In the genomic region with DNA sequence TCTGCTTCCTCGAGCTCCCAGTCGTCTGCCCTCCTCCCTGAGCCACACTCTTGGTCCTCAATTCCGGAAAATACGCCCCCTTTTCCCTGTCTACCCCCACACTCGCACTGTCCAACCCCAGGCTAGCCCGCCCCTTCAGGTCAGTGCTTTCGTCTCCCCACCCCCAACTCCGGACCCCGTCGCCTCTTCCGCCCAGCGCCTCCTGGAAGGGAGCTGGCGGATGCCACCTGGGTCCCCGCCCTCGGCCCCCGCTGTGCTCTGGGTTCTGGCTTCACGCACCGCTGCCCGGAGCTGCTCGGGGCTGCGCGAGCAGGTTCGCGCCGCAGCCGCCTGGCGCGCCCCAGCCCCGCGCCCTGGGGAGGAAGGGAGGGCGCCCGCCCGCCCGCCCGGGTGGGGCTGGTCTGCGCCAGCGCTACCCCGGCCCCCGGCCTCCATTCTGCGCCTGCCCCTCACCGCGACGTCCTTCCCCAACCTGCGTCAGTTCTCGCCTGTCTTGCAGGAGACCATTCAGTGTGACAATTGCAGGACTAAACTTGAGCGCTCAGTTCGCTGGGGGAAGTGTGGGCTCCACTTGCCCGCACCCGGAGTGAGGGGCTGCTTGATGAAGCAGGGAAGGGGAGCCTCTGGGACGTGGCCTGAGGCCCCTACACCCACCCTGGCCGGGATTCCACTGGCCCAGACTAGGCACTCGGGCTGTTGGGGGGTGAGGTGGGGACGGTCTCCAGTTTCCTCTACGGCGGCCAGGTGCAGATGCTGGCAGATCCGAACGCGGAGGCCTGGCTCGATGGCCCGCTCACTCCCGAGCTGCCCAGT, we compare ENCODE assay signal across 8 mouse cellular contexts. TPM values are rescaled to one million over a fixed set of nuclear protein-coding genes. Genes with fewer than 3 reads are reported as not detected.
DNase-seq lines count a peak whose midpoint lies in the region; ATAC-seq and TF ChIP-seq lines count a peak whose summit lies in the region.

No protein-coding gene starts in this region.

- under 1% methylated on average over 61 of the region's 61 CpGs for WGBS in intestine, embryonic 15.5 days
- 2% methylated on average over 55 of the region's 61 CpGs for WGBS in liver, postnatal 0 days (ENCODE audit: insufficient replicate concordance)
- 1% methylated on average over 54 of the region's 61 CpGs for WGBS in neural tube, embryonic 11.5 days
- 1% methylated on average over 61 of the region's 61 CpGs for WGBS in thymus, adult 2 months

- H3K9me3 ChIP-seq in intestine, embryonic 15.5 days: no peaks in the 10 kb centered on the region
- H3K9me3 ChIP-seq in liver, postnatal 0 days (ENCODE audit: low read length): no peaks in the 10 kb centered on the region
- no peaks in the 10 kb centered on the region for H3K9me3 ChIP-seq in neural tube, embryonic 11.5 days (ENCODE audit: control insufficient read depth, low read length)

- TF ChIP-seq EP300 in liver, postnatal 0 days (IDR thresholded peaks at IDR 0.05; ENCODE audit: low read depth): no peak

- no peaks in the 10 kb centered on the region for H3K27me3 ChIP-seq in intestine, embryonic 15.5 days (replicated peaks)
- peaks cover 6% of the 10 kb centered on the region; the same call in 1 of the 2 replicates for H3K27me3 ChIP-seq in liver, postnatal 0 days (ENCODE audit: insufficient read depth, low read length)
- peaks cover 23% of the 10 kb centered on the region for H3K27me3 ChIP-seq in neural tube, embryonic 11.5 days (ENCODE audit: control insufficient read depth, insufficient read depth, low read length)
- no peaks in the 10 kb centered on the region; the same call in 1 of the 2 replicates for H3K27me3 ChIP-seq in thymus, adult 2 months (ENCODE audit: control insufficient read depth, insufficient read depth, low read length)

- H3K4me2 ChIP-seq in intestine, embryonic 15.5 days (replicated peaks): peak overlapping the region; percentile 95
- peak overlapping the region; percentile 92 for H3K4me2 ChIP-seq in liver, postnatal 0 days (ENCODE audit: low read depth, low read length)
- peak overlapping the region; percentile 97 for H3K4me2 ChIP-seq in neural tube, embryonic 11.5 days (ENCODE audit: low read depth)

- peak overlapping the region; percentile 75 for H3K9ac ChIP-seq in intestine, embryonic 15.5 days
- peak overlapping the region; percentile 71 for H3K9ac ChIP-seq in liver, postnatal 0 days (replicated peaks)
- H3K9ac ChIP-seq in neural tube, embryonic 11.5 days (ENCODE audit: low read length): peak overlapping the region; percentile 44

- intact Hi-C loops in left cerebral cortex, postnatal 36 days (cut with DNase I): no loop called here

- ATAC-seq in intestine, embryonic 15.5 days: peak; percentile 39
- ATAC-seq in liver, postnatal 0 days: peak; percentile 18
- ATAC-seq in neural tube, embryonic 11.5 days (ENCODE audit: insufficient read depth, low FRiP score, low TSS enrichment): peak; percentile 36

- peaks cover 31% of the 10 kb centered on the region for H3K4me1 ChIP-seq in intestine, embryonic 15.5 days (replicated peaks)
- peaks cover 23% of the 10 kb centered on the region for H3K4me1 ChIP-seq in liver, postnatal 0 days (ENCODE audit: insufficient read depth)
- peaks cover 18% of the 10 kb centered on the region for H3K4me1 ChIP-seq in neural tube, embryonic 11.5 days (ENCODE audit: control insufficient read depth, insufficient read depth, low read length)
- H3K4me1 ChIP-seq in thymus, adult 2 months (replicated peaks; ENCODE audit: control insufficient read depth, insufficient read depth, low read length): peaks cover 26% of the 10 kb centered on the region

- no peak for TF ChIP-seq POLR2A in thymus, adult 2 months (IDR thresholded peaks at IDR 0.05; ENCODE audit: control insufficient read depth, extremely low read depth, insufficient read depth, low read length, poor library complexity)

- H3K36me3 ChIP-seq in intestine, embryonic 15.5 days: no peaks in the 10 kb centered on the region
- no peaks in the 10 kb centered on the region for H3K36me3 ChIP-seq in liver, postnatal 0 days (replicated peaks; ENCODE audit: insufficient read depth, low read length)
- no peaks in the 10 kb centered on the region for H3K36me3 ChIP-seq in neural tube, embryonic 11.5 days (ENCODE audit: control insufficient read depth, insufficient read depth, low read length)
- no peaks in the 10 kb centered on the region for H3K36me3 ChIP-seq in thymus, adult 2 months (ENCODE audit: control insufficient read depth, insufficient read depth, low read length)

- no peak for TF ChIP-seq CTCF in liver, postnatal 0 days (IDR thresholded peaks at IDR 0.05; ENCODE audit: low read depth)
- no peak for TF ChIP-seq CTCF in thymus, adult 2 months (IDR thresholded peaks at IDR 0.05; ENCODE audit: borderline replicate concordance, control insufficient read depth, extremely low read depth, insufficient read depth, low read length, poor library complexity)

- DNase-seq in left cerebral cortex, postnatal 36 days (ENCODE audit: low spot score in 2 of 2): peak; percentile 21 to 30
- no peak for DNase-seq in left cerebral cortex, adult 8-10 months (ENCODE audit: low spot score in 2 of 2)
- peak; percentile 61 to 65 for DNase-seq in cerebellum, postnatal 14 days
- DNase-seq in gastrocnemius, postnatal 10 days: peak; percentile 68
- DNase-seq in liver, postnatal 0 days: peak; percentile 75
- peak; percentile 49 for DNase-seq in neural tube, embryonic 11.5 days (ENCODE audit: low spot score)
- peak; percentile 59 for DNase-seq in thymus, adult 2 months

- H3K27ac ChIP-seq in intestine, embryonic 15.5 days: peak overlapping the region; percentile 88
- peak overlapping the region; percentile 87 for H3K27ac ChIP-seq in liver, postnatal 0 days (ENCODE audit: low read depth)
- H3K27ac ChIP-seq in neural tube, embryonic 11.5 days (ENCODE audit: low read depth, low read length): no peak overlapping the region
- H3K27ac ChIP-seq in thymus, adult 2 months (ENCODE audit: control insufficient read depth, insufficient read depth, low read length): no peak overlapping the region

- H3K4me3 ChIP-seq in intestine, embryonic 15.5 days (replicated peaks): peak overlapping the region; percentile 85
- peak overlapping the region; percentile 77 for H3K4me3 ChIP-seq in liver, postnatal 0 days (ENCODE audit: low read depth, low read length)
- peak overlapping the region; percentile 53 for H3K4me3 ChIP-seq in neural tube, embryonic 11.5 days (ENCODE audit: low read depth, low read length)
- peak overlapping the region; percentile 54 for H3K4me3 ChIP-seq in thymus, adult 2 months (ENCODE audit: control insufficient read depth, insufficient read depth, low read length)

RNA-seq across cellular contexts. Expression of gene Tfeb, which starts 1.4 kb away (rescaled TPM):
- 10 to 100 TPM; 10.6 to 12.0 TPM for total RNA-seq in left cerebral cortex, postnatal 36 days (2021)
- total RNA-seq in left cerebral cortex, adult 8-10 months (2022): 10 to 100 TPM; 12.3 to 17.8 (median 15.1) TPM
- 10 to 100 TPM; 67.9 to 70.7 TPM for total RNA-seq in gastrocnemius, postnatal 10 days (2021)
- polyA plus RNA-seq in intestine, embryonic 15.5 days (2015; fragmentation: Nextera tagmentation; extraction: Ambion mirVana): 22.4 and 22.8 TPM in 2 replicates
- polyA plus RNA-seq in liver, postnatal 0 days (2015; fragmentation: Nextera tagmentation; extraction: Ambion mirVana): 5.8 and 7.1 TPM in 2 replicates
- 1.8 and 2.0 TPM in 2 replicates for polyA plus RNA-seq in neural tube, embryonic 11.5 days (2014; fragmentation: Nextera tagmentation; extraction: Ambion mirVana)
- polyA plus RNA-seq in thymus, adult 2 months (2012; rRNA removed): 25.3 and 25.5 TPM in 2 replicates

RNA-seq across cellular contexts. Expression of gene Pgc, which starts 11.6 kb away (rescaled TPM):
- not detected for total RNA-seq in left cerebral cortex, postnatal 36 days (2021)
- total RNA-seq in left cerebral cortex, adult 8-10 months (2022): not detected
- total RNA-seq in gastrocnemius, postnatal 10 days (2021): not detected
- 0.93 and 0.99 TPM in 2 replicates for polyA plus RNA-seq in intestine, embryonic 15.5 days (2015; fragmentation: Nextera tagmentation; extraction: Ambion mirVana)
- polyA plus RNA-seq in liver, postnatal 0 days (2015; fragmentation: Nextera tagmentation; extraction: Ambion mirVana): 0.07 and 0.15 TPM in 2 replicates
- not detected in 2 replicates for polyA plus RNA-seq in neural tube, embryonic 11.5 days (2014; fragmentation: Nextera tagmentation; extraction: Ambion mirVana)
- polyA plus RNA-seq in thymus, adult 2 months (2012; rRNA removed): 4.4 and 6.0 TPM in 2 replicates

RNA-seq across cellular contexts. Expression of gene Prickle4, which starts 43.7 kb away (rescaled TPM):
- total RNA-seq in left cerebral cortex, postnatal 36 days (2021): 1 to 10 TPM; 3.0 to 3.5 TPM
- 1 to 10 TPM; 1.8 to 5.2 (median 4.3) TPM for total RNA-seq in left cerebral cortex, adult 8-10 months (2022)
- under 1 TPM in 1 of 2 experiments, not detected in 1; 0.70 TPM for total RNA-seq in gastrocnemius, postnatal 10 days (2021)
- 0.40 and 0.52 TPM in 2 replicates for polyA plus RNA-seq in intestine, embryonic 15.5 days (2015; fragmentation: Nextera tagmentation; extraction: Ambion mirVana)
- polyA plus RNA-seq in liver, postnatal 0 days (2015; fragmentation: Nextera tagmentation; extraction: Ambion mirVana): 0.25 TPM in 1 of 2 replicates, not detected in the other
- polyA plus RNA-seq in neural tube, embryonic 11.5 days (2014; fragmentation: Nextera tagmentation; extraction: Ambion mirVana): 0.84 and 2.7 TPM in 2 replicates
- polyA plus RNA-seq in thymus, adult 2 months (2012; rRNA removed): 4.0 and 5.5 TPM in 2 replicates

RNA-seq across cellular contexts. Expression of gene Gm21981, which starts 44.0 kb away (rescaled TPM):
- 1 to 10 TPM; 5.2 to 6.2 TPM for total RNA-seq in left cerebral cortex, postnatal 36 days (2021)
- 1 to 10 TPM; 2.4 to 4.9 (median 4.1) TPM for total RNA-seq in left cerebral cortex, adult 8-10 months (2022)
- under 1 TPM; 0.68 to 0.88 TPM for total RNA-seq in gastrocnemius, postnatal 10 days (2021)
- polyA plus RNA-seq in intestine, embryonic 15.5 days (2015; fragmentation: Nextera tagmentation; extraction: Ambion mirVana): 0.18 and 0.24 TPM in 2 replicates
- 0.13 TPM in 1 of 2 replicates, not detected in the other for polyA plus RNA-seq in liver, postnatal 0 days (2015; fragmentation: Nextera tagmentation; extraction: Ambion mirVana)
- 1.8 and 2.7 TPM in 2 replicates for polyA plus RNA-seq in neural tube, embryonic 11.5 days (2014; fragmentation: Nextera tagmentation; extraction: Ambion mirVana)
- 1.0 and 1.4 TPM in 2 replicates for polyA plus RNA-seq in thymus, adult 2 months (2012; rRNA removed)

RNA-seq across cellular contexts. Expression of gene Frs3, which starts 49.4 kb away (rescaled TPM):
- 10 to 100 TPM; 29.8 to 31.6 TPM for total RNA-seq in left cerebral cortex, postnatal 36 days (2021)
- 10 to 100 TPM; 27.3 to 37.3 (median 33.4) TPM for total RNA-seq in left cerebral cortex, adult 8-10 months (2022)
- 1 to 10 TPM; 3.5 to 3.9 TPM for total RNA-seq in gastrocnemius, postnatal 10 days (2021)
- polyA plus RNA-seq in intestine, embryonic 15.5 days (2015; fragmentation: Nextera tagmentation; extraction: Ambion mirVana): 4.8 and 5.5 TPM in 2 replicates
- 0.96 and 2.1 TPM in 2 replicates for polyA plus RNA-seq in liver, postnatal 0 days (2015; fragmentation: Nextera tagmentation; extraction: Ambion mirVana)
- polyA plus RNA-seq in neural tube, embryonic 11.5 days (2014; fragmentation: Nextera tagmentation; extraction: Ambion mirVana): 8.6 and 12.1 TPM in 2 replicates
- polyA plus RNA-seq in thymus, adult 2 months (2012; rRNA removed): 7.0 and 7.1 TPM in 2 replicates

Comparison
In these comparisons a context has a peak if more than half of its experiments do, and no peak if none do; other contexts are left out.
1. DNase-seq: peak in left cerebral cortex, postnatal 36 days (2 of 2), cerebellum, postnatal 14 days (2 of 2), gastrocnemius, postnatal 10 days (single experiment), liver, postnatal 0 days (single experiment), neural tube, embryonic 11.5 days (single experiment) and thymus, adult 2 months (single experiment); none in left cerebral cortex, adult 8-10 months (0 of 2).
2. H3K27ac ChIP-seq: peak in intestine, embryonic 15.5 days (single experiment) and liver, postnatal 0 days (single experiment); none in neural tube, embryonic 11.5 days (single experiment) and thymus, adult 2 months (single experiment).
3. Peak in every context shown above with its lines, with median percentiles within 50 percentile points of each other: ATAC-seq, H3K4me2 ChIP-seq, H3K4me3 ChIP-seq and H3K9ac ChIP-seq.